Mouse (Mus musculus) cerebellum, postnatal 10 days (tissue): Measurements from ENCODE around the gene Kif23.
A peak's percentile ranks its signal among the peaks of the same experiment; 100 is the strongest.

Source experiments
- DNase-seq, 2 experiments: peaks; one replicate each; pipeline ENCODE4 v3.0.0; 2021; ENCODE audit warnings: mixed read lengths in 2 of 2

Kif23 gene

GRCm38 (mm10) chr9:61902445-61902844, 44.1 kb downstream of the Kif23 start:
- DNase-seq: peak; percentile 76 to 77

- DNase-seq: no peak
Observed at GRCm38 (mm10) chr9:61901574-61901973, 45.0 kb downstream of the Kif23 start.

- peak; percentile 94 to 97 for DNase-seq
Observed at GRCm38 (mm10) chr9:61899804-61900203, 46.8 kb downstream of the Kif23 start.

GRCm38 (mm10) chr9:61898401-61898800, 48.2 kb downstream of the Kif23 start:
- peak; percentile 94 to 96 for DNase-seq

GRCm38 (mm10) chr9:61895014-61895413, 51.6 kb downstream of the Kif23 start:
- DNase-seq: no peak

- peak in 1 of 2 experiments; percentile 42 for DNase-seq
Observed at GRCm38 (mm10) chr9:61889855-61890254, 56.7 kb downstream of the Kif23 start.

- DNase-seq: peak; percentile 60 to 73
Observed at GRCm38 (mm10) chr9:61887661-61888379, 58.8 kb downstream of the Kif23 start.

- DNase-seq: no peak
Observed at GRCm38 (mm10) chr9:61885964-61886363, 60.6 kb downstream of the Kif23 start.

GRCm38 (mm10) chr9:61884936-61885335, 61.6 kb downstream of the Kif23 start:
- peak; percentile 25 to 45 for DNase-seq

- no peak for DNase-seq
Observed at GRCm38 (mm10) chr9:61884375-61884774, 62.2 kb downstream of the Kif23 start.

GRCm38 (mm10) chr9:61882179-61882578, 64.4 kb downstream of the Kif23 start:
- DNase-seq: no peak

GRCm38 (mm10) chr9:61878889-61879288, 67.7 kb downstream of the Kif23 start:
- peak; percentile 92 for DNase-seq

- DNase-seq: peak; percentile 60 to 68
Observed at GRCm38 (mm10) chr9:61877373-61878112, 69.0 kb downstream of the Kif23 start.

GRCm38 (mm10) chr9:61873325-61873724, 73.2 kb downstream of the Kif23 start:
- no peak for DNase-seq

- DNase-seq: no peak
Observed at GRCm38 (mm10) chr9:61872246-61872941, 74.2 kb downstream of the Kif23 start.

GRCm38 (mm10) chr9:61871839-61872238, 74.7 kb downstream of the Kif23 start:
- DNase-seq: no peak

- no peak for DNase-seq
Observed at GRCm38 (mm10) chr9:61867659-61868058, 78.9 kb downstream of the Kif23 start.
